Mouse (Mus musculus) splenic B cell, adult 2 months (primary cell): Measurements from ENCODE around the gene Arfgap3.
"Not testable (repeated sequence)": the region's sequence is repeated elsewhere in the genome, so short reads cannot be mapped to it uniquely, and the experiment has no call there.

Experiments
- DNase-seq: peaks from one replicate; pipeline ENCODE4 v3.0.0-alpha.2; 2011; ENCODE audit warnings: low read depth, low spot score
- H3K27me3 ChIP-seq: 2 replicates; pipeline ENCODE4 v1.6.1; 2012; ENCODE audit warnings: mild to moderate bottlenecking, low read length, moderate library complexity, mixed read lengths; ENCODE audit not compliant: control insufficient read depth, poor library complexity, insufficient read depth, severe bottlenecking
- H3K36me3 ChIP-seq: 2 replicates; pipeline ENCODE4 v1.6.1; 2012; ENCODE audit warnings: mild to moderate bottlenecking, low read length, moderate library complexity, mixed read lengths; ENCODE audit not compliant: control insufficient read depth, poor library complexity, insufficient read depth, severe bottlenecking

Gene Arfgap3

GRCm38 (mm10) chr15:83360899-83361298, 10.9 kb upstream of the Arfgap3 start:
- H3K27me3 ChIP-seq, DNase-seq, H3K36me3 ChIP-seq: not testable (repeated sequence)

- H3K36me3 ChIP-seq = no peaks in the 10 kb centered on the region
- no peak for DNase-seq
- no peaks in the 10 kb centered on the region for H3K27me3 ChIP-seq
Observed at GRCm38 (mm10) chr15:83360140-83360539, 10.1 kb upstream of the Arfgap3 start.

DNA sequence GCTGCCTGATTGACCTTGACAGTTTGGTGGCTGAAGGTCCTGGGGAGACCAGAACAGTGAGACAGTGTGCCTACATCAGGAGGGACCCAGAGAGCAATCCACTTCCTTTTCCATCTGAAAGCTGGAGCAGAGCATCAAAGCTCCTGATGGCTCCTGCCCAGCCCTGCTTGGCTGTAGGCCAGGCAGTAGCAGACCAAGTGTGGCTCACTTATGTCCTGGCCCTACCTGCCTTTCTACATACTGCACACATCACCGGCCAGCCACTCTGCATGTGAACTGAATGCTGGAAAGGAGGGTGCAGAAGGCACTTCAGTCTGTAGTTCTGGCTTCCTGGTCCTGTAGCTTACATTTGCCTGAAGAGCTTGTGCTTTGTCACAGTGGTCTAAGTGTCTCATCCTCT, 8.4 kb upstream of the Arfgap3 start:
- no peaks in the 10 kb centered on the region for H3K27me3 ChIP-seq
- no peak for DNase-seq

DNA sequence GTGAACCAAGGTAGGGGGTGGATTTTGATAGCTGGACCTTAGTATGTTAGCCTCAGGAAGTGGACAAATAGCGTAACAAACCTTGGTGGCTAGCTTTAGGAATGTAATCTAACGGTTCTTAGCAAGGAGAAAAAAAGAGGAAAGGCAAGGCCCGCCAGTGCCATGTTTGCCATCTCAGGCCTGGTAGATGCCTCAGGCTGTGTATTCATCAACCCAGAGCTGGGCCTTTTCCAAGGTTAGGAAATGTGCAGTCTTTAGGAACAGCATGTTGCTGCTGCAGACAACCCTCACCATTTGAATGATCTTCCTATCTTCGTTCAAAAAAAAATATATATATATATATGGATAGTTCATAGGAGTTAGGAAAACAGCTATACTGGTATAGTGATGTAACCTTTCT, 1.5 kb upstream of the Arfgap3 start:
- Histone ChIP-seq H3K27me3 (no peaks in the 10 kb centered on the region), H3K36me3 (no peaks in the 10 kb centered on the region)
- no peak for DNase-seq

More for the DNA sequence above, 8.4 kb upstream of the Arfgap3 start:
- H3K36me3 ChIP-seq = no peaks in the 10 kb centered on the region

DNA sequence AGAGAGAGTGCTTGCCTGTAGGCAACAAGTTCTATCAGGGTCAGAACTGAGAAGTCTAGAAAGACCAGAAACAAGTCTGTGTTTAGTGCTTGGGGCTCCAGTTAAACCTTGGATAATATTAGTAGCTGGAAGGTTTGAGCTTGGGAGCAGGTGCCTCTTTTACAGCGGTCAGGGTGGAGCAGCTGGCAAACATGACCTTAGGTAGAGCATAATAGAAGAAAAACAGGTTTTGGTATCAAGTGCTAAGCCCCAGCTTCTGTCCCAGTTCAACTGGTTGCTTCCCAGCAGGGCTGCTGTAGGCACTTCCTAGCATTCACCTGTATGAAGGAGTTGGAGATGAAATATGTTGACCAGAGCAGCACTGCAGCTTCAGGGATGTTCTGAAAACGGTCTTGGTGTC, 812 bp upstream of the Arfgap3 start:
- DNase-seq = no peak
- Histone ChIP-seq H3K36me3 (no peaks in the 10 kb centered on the region), H3K27me3 (no peaks in the 10 kb centered on the region)

DNA sequence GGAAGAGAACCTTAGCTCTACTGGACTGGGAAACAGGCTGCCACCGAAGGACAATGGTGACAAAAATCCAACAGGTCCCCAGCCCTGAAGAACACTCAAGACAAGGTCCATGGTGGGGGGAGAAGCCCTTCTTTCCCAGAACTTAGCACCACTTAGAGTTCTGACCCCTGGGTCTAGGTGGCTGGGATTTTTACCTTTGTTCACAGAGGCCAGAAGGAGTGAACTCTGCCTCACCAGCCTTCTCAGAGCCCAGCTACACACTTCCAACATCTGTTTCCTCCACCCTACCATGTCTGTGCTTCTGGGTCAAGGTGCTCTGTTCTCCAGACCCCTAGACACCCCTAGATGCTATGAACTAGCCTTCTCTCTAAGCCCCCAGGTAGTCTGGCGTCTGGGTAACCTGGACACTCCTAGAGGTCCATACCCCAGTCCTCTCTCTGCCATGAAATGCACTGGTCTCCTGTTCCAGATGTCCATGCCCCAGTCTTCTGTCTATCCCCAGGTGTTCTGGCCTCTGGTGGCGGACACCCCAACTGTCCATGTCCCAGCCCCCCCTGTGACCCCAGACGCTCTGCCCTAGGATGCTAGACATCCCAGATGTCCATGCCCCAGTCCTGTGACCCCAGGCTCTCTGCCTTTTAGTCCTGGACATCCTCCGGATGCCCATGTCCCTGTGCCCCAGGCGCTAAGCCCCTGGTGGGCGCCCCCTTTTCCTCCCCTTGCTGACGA, 658 bp downstream of the Arfgap3 start:
- no peak for DNase-seq

DNA sequence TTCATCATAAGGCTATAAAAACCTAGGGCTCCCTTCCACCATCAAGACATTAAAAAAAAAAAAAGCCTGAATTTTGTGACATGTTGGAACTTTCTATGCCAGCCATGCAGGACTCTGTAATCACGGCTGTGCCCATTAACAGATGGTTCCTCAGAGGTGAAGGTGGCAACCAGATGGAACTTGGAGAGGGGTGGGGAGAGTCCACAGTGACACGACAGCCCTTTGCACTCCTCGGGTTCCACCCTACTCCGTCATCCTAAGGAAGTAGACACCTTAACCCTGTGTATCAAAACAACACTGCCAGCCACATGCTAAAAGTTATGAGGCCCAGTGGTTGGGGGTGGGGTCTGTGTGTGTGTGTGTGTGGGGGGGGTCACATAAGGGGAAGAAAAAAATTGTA, 1.3 kb downstream of the Arfgap3 start:
- DNase-seq = no peak
- H3K27me3 ChIP-seq = no peaks in the 10 kb centered on the region
- H3K36me3 ChIP-seq = no peaks in the 10 kb centered on the region

More for the DNA sequence above, 658 bp downstream of the Arfgap3 start:
- Histone ChIP-seq H3K36me3 (no peaks in the 10 kb centered on the region), H3K27me3 (no peaks in the 10 kb centered on the region)

DNA sequence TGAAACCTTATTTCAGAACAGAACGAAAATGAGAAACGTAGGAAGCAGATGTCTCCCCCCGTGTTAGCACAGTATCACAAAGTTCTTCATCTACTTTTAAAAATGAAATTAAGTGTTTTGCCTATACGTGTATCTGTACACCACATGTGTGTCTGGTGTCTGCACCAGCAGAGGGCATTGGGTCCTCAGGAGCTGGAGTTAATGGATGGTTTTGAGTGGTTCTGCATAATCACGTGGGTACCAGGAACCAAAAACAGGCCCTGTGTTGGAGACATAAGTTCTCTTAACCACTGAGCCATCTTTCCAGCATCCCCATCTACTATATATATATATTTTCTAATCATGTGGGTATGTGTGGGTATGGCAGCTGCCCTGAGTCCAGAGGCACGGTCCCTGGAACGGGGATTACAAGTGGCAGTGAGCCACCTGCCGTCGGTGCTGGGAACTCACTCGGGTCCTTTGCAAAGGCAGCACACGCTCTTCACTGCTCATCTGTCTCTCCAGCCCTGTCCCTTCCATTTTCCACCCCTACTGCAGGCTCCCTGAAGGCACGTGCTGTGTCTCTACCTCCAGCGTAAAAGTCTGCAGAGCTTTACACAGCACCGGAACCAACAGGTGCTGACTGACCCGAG, 4.0 kb downstream of the Arfgap3 start:
- H3K36me3 ChIP-seq = no peaks in the 10 kb centered on the region
- no peaks in the 10 kb centered on the region for H3K27me3 ChIP-seq
- DNase-seq = no peak

DNA sequence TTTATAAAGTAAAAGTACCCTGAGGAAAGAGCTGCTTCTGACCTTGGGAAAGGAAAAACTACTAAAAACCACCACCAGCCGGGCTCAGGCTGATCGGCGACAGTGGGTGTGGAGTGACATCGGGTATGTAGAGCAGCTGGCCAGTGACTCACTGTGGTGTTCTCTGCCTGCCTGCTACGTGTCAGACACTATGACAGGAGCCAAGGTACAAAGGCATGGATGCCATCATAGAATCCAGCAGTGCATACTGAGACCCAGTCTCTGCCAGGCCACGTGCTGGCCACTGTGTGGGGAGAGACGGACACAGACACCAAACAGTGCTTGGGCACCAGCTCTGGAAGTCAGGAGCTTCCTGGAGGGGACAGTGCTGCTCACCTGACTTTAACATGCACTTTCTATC, 5.1 kb downstream of the Arfgap3 start:
- DNase-seq = no peak
- H3K36me3 ChIP-seq = no peaks in the 10 kb centered on the region
- no peaks in the 10 kb centered on the region for H3K27me3 ChIP-seq

- H3K27me3 ChIP-seq = no peaks in the 10 kb centered on the region
- no peaks in the 10 kb centered on the region for H3K36me3 ChIP-seq
- no peak for DNase-seq
Observed at GRCm38 (mm10) chr15:83344157-83344556, 5.9 kb downstream of the Arfgap3 start.

DNA sequence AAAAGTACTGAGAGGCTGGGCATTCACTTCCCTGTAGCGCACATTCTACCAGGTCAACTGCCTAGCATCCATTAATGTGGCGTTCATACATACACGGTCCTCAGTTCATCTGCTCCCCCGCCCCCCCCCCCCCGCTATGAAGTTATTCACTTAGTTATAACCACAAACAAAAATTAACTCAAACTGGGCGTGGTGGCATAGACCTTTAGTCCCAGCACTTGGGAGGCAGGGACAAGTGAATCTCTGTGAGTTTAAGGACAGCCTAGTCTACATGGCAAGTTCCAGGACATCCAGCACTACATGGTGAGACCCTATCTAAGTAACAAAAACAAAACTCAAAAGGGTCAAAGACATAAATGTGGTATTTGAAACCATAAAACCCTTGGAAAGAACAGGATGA, 11.1 kb downstream of the Arfgap3 start:
- no peak for DNase-seq
- H3K36me3 ChIP-seq = no peaks in the 10 kb centered on the region; the same call in 1 of the 2 replicates
- H3K27me3 ChIP-seq = no peaks in the 10 kb centered on the region

GRCm38 (mm10) chr15:83337903-83338870, 11.9 kb downstream of the Arfgap3 start:
- peak; percentile 4 for DNase-seq
- H3K36me3 ChIP-seq = no peaks in the 10 kb centered on the region; the same call in 1 of the 2 replicates
- H3K27me3 ChIP-seq = no peaks in the 10 kb centered on the region

DNA sequence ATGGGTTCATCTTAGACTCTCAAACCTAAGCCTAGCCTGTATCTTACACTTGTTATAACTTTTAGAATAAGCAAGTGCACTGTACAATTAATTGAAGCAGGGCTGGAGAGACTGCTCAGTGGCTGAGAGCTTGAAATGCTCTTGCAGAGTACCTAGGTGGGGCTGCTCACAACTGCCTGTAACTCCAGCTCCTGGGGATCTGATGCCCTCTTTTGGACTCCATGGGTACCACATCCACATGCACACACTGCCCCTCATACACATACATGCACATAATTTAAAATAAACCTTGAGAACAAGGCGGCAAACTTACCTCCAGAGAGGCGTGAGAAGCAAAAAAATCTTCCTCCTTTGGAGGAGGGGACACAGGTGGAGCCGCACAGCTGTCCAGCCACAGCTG, 17.7 kb downstream of the Arfgap3 start:
- Histone ChIP-seq H3K27me3 (no peaks in the 10 kb centered on the region), H3K36me3 (no peaks in the 10 kb centered on the region; the same call in 1 of the 2 replicates)
- no peak for DNase-seq

- no peak for DNase-seq
- Histone ChIP-seq H3K27me3 (no peaks in the 10 kb centered on the region), H3K36me3 (no peaks in the 10 kb centered on the region; the same call in 1 of the 2 replicates)
Observed at GRCm38 (mm10) chr15:83328952-83329351, 21.1 kb downstream of the Arfgap3 start.

DNA sequence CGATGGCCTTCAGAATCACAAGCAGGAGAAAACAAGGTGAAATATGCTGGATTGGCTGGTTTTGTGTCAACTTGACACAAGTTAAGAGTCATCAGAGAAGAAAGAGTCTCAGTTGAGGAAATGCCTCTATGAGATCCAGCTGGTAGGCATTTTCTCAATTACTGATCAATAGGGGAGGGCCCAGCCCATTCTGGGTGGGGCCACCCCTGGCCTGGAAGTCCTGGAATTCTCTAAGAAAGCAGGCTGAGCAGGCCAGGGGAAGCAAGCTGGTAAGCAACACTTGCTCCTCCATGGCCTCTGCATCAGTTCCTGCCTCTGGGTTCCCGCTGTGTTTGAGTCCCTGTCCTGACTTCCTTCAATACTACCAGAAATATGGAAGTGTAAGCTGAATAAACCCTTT, 27.0 kb downstream of the Arfgap3 start:
- Histone ChIP-seq H3K36me3 (no peaks in the 10 kb centered on the region), H3K27me3 (no peaks in the 10 kb centered on the region)
- DNase-seq = no peak
